Mouse (Mus musculus) embryonic facial prominence, embryonic 14.5 days (tissue): ENCODE measurements around the gene Fhad1. TPM values are rescaled to one million over a fixed set of nuclear protein-coding genes. Genes with fewer than 3 reads are reported as not detected.

Experiments used
- ATAC-seq: fragments of 200-750 bp; cut with Nextera tagmentation; 2 replicates; pipeline ENCODE4 v1.8.0; 2017; ENCODE audit warnings: low read depth, moderate number of reproducible peaks, moderate TSS enrichment
- DNase-seq: peaks from one replicate; pipeline ENCODE4 v3.0.0-alpha.2; 2015; ENCODE audit warnings: low spot score
- H3K27ac ChIP-seq: fragments of 300-500 bp; sonication (generic); replicated peaks from 2 replicates; pipeline ENCODE4 v1.5.1; 2014; ENCODE audit warnings: low read depth, mild to moderate bottlenecking, low read length, moderate library complexity
- H3K27me3 ChIP-seq: fragments of 300-500 bp; sonication (generic); replicated peaks from 2 replicates; pipeline ENCODE4 v1.6.1; 2014; ENCODE audit warnings: low read length; ENCODE audit not compliant: control insufficient read depth, insufficient read depth
- H3K36me3 ChIP-seq: fragments of 300-500 bp; sonication (generic); 2 replicates; pipeline ENCODE4 v1.6.1; 2014; ENCODE audit warnings: low read length, mixed read lengths; ENCODE audit not compliant: control insufficient read depth, insufficient read depth
- H3K4me1 ChIP-seq: fragments of 300-500 bp; sonication (generic); 2 replicates; pipeline ENCODE4 v1.6.1; 2014; ENCODE audit warnings: antibody characterized with exemption, low read length; ENCODE audit not compliant: control insufficient read depth, insufficient read depth
- H3K4me2 ChIP-seq: fragments of 300-500 bp; sonication (generic); 2 replicates; pipeline ENCODE4 v1.6.1; 2014; ENCODE audit warnings: low read depth, mild to moderate bottlenecking, low read length, moderate library complexity, mixed read lengths
- H3K4me3 ChIP-seq: fragments of 300-500 bp; sonication (generic); 2 replicates; pipeline ENCODE4 v1.5.1; 2014; ENCODE audit warnings: low read depth, mild to moderate bottlenecking, low read length
- H3K9ac ChIP-seq: fragments of 300-500 bp; sonication (generic); 2 replicates; pipeline ENCODE4 v1.6.1; 2014; ENCODE audit warnings: low read depth, mild to moderate bottlenecking, low read length, moderate library complexity, mixed read lengths
- H3K9me3 ChIP-seq: fragments of 300-500 bp; sonication (generic); 2 replicates; pipeline ENCODE4 v1.6.1; 2016; ENCODE audit warnings: low read length; ENCODE audit not compliant: control insufficient read depth
- WGBS: fragments of 180-500 bp; shearing (Covaris S2); extraction: QIAGEN DNeasy Blood & Tissue Kit; methylation state at CpG from one replicate; pipeline ENCODE4 v1.1.7; 2014; 5-methylcytosine and 5-hydroxymethylcytosine counted together
- polyA plus RNA-seq: library from polyadenylated mRNA; unstranded; fragments of >200 nt; fragmentation: Nextera tagmentation; extraction: Ambion mirVana; gene quantifications from 2 replicates; pipeline ENCODE4 v1.2.1, GENCODE M21; 2014

Fhad1 gene
- polyA plus RNA-seq, 1 experiment from 2014 or later: 6.8 TPM

DNA sequence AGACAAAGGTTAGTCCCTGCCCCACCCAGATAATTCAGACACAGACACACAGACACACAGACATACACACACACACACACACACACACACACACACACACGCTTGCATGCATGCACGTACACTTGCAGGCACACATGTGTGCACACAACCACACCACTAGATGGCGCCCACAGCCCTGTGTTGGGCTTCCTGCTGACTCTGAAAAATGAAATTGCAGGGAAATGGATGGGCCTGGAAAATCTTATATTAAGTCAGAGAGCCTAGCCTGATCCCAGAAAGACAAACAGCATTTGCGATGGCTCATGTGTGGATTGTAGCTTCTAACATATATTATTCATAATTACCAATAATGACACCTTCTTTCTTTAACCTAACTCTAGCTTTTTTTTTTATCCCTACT is 38.7 kb downstream of the Fhad1 start:
- Histone ChIP-seq H3K36me3 (no peaks in the 10 kb centered on the region), H3K27ac (no peak overlapping the region), H3K9ac (no peak overlapping the region), H3K9me3 (0 out of 2 replicates have a peak, but pooled peaks cover 5% of the 10 kb centered on the region), H3K27me3 (no peaks in the 10 kb centered on the region), H3K4me2 (no peak overlapping the region), H3K4me3 (no peak overlapping the region), H3K4me1 (no peaks in the 10 kb centered on the region)
- DNase-seq (peak; percentile 71), ATAC-seq (0 out of 2 replicates have a peak, but pooled peaks have one; percentile 18)
- WGBS: 31% methylated on average over 4 of the region's 4 CpGs

DNA sequence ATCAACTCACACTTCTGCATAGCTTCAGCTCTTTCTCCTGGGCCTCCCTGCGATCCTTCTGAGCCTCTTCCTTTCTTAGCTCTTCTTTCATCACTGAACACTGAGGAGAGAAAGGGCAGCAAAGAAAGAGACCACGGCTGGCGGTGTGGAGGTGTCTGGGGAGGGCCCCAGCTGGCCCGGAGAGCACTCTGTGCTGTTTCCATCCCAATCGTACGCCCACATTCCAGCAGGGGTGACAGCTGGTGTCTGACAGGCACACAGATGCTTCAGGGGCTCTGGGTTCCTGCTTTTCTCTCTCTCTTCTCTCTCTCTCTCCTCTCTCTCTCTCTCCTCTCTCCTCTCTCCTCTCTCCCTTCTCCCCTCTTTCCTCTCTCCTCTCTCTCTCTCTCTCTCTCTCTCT is 50.3 kb downstream of the Fhad1 start:
- ATAC-seq: peak; percentile 89
- H3K27me3 ChIP-seq: no peaks in the 10 kb centered on the region
- no peak overlapping the region for H3K27ac ChIP-seq
- no peaks in the 10 kb centered on the region for H3K36me3 ChIP-seq
- H3K9me3 ChIP-seq: peaks cover 9% of the 10 kb centered on the region; the same call in 1 of the 2 replicates
- no peak overlapping the region for H3K4me3 ChIP-seq
- H3K4me2 ChIP-seq: no peak overlapping the region
- peak; percentile 79 for DNase-seq
- WGBS: 15% methylated on average over 6 of the region's 6 CpGs
- H3K4me1 ChIP-seq: no peaks in the 10 kb centered on the region
- H3K9ac ChIP-seq: no peak overlapping the region

DNA sequence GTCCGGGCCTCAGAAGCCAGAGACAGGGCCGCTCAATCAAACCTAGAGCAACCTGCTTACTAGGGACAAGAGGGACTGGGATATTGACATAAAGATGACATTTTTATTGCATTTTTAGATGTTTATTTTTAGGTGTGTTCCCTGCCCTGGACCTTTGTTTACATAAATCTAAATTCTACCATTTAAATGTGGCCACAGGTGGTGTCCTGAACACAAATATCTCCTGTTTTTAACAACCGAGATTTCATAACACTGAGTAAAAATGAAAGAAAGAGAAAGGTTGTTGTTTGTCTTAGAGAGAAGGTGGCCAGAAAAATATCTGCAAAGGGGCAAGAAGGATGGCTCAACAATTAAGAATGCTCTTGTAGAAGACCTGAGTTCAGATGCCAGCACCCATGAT is 51.0 kb downstream of the Fhad1 start:
- no peaks in the 10 kb centered on the region for H3K4me1 ChIP-seq
- no peak for ATAC-seq
- H3K36me3 ChIP-seq: no peaks in the 10 kb centered on the region
- H3K9me3 ChIP-seq: peaks cover 9% of the 10 kb centered on the region; the same call in 1 of the 2 replicates
- H3K4me3 ChIP-seq: no peak overlapping the region
- no peak overlapping the region for H3K4me2 ChIP-seq
- no peaks in the 10 kb centered on the region for H3K27me3 ChIP-seq
- no peak overlapping the region for H3K27ac ChIP-seq
- no peak overlapping the region for H3K9ac ChIP-seq
- no peak for DNase-seq
- 71% methylated on average over 3 of the region's 3 CpGs for WGBS

DNA sequence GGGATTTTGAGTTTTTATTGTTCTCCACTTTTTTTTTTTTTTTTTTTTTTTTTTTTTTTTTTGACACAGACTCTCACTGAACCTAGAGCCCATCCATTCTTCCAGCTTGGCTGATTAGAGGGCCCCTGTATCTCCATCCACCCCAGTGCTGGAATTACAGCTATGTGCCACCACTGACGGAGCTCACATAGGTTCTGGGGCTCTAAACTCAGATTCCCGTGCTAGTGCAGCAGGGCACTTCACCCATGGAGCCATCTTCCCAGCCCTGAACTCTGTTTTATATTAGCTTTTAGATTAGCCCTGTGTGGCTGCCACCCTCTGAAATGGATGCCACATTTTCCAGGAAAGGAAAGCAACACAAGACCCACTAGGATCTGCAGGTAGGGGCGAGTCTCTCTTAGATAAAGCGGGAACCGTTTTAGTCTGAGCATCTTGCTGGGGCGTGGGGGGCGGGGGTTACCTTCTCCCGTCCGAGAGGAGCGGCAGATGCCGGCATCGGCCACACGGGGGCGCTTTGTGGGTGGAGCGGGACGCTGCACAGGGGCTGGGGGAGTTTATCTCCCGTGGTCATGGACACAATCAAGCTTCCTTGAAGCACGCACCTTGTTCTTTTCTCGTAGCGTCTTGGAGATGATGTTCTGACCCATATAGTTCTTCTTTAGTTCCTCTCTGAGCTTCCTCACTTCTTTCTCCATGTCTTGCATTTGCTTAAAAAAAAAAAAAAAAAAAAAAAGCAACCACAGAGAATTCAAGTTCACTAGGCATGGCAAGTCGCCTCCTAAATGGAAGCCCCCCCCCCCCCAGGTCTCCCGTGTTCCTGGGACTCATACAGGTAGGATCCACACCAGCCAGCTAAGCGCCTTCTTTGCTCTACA is 51.8 kb downstream of the Fhad1 start:
- Histone ChIP-seq H3K4me1 (no peaks in the 10 kb centered on the region), H3K27me3 (no peaks in the 10 kb centered on the region), H3K4me2 (0 out of 2 replicates have a peak overlapping the region, but pooled peaks have one; percentile 13), H3K9ac (no peak overlapping the region), H3K9me3 (peaks cover 9% of the 10 kb centered on the region; the same call in 1 of the 2 replicates), H3K36me3 (no peaks in the 10 kb centered on the region), H3K4me3 (no peak overlapping the region), H3K27ac (no peak overlapping the region)
- ATAC-seq (peak; percentile 31; the same call in 1 of the 2 replicates), DNase-seq (peak; percentile 24)
- WGBS: 11% methylated on average over 22 of the region's 23 CpGs

DNA sequence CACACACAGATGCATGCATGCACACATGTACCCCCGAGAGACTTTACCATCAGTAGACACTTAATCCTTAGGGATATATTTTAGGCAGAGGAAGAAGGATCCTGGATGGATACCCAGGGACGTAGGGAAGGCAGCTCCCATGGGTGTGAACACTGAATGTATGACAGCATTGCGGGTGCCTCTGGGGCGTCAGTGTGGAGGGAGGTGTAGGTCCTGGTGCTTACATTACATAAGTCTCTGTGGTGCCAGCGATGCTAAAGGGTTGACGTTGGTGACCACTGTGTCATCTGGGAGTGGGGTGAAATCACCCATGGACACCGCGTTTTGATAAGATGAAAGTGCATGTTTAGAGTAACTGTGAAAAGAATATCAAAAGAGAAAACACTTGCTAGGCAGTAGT is 54.8 kb downstream of the Fhad1 start:
- 84% methylated on average over 8 of the region's 8 CpGs for WGBS
- Histone ChIP-seq H3K4me1 (no peaks in the 10 kb centered on the region), H3K36me3 (no peaks in the 10 kb centered on the region), H3K9me3 (peaks cover 9% of the 10 kb centered on the region; the same call in 1 of the 2 replicates), H3K27ac (no peak overlapping the region), H3K4me3 (no peak overlapping the region), H3K27me3 (no peaks in the 10 kb centered on the region), H3K4me2 (no peak overlapping the region), H3K9ac (no peak overlapping the region)
- DNase-seq (no peak), ATAC-seq (no peak)

DNA sequence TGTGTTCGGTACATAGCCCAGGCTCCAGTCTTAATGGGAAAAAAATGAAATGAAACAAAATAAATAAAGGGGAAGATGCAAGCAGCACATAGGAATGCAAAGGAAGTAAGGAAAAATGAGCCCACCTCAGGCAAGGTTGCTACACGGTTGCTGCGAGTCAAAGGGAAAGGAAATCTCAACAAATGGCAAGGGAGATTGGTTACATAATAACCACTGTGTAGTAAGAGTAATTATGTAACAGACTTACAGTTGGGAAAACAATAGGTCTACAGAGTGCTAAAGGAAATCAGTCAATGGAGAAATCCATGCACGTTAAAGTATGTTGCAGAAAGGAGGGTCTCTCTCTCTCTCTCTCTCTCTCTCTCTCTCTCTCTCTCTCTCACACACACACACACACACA is 55.3 kb downstream of the Fhad1 start:
- no peak overlapping the region for H3K9ac ChIP-seq
- H3K9me3 ChIP-seq: peaks cover 9% of the 10 kb centered on the region; the same call in 1 of the 2 replicates
- DNase-seq (no peak), ATAC-seq (no peak)
- WGBS: 51% methylated on average over 4 of the region's 4 CpGs
- no peak overlapping the region for H3K27ac ChIP-seq
- no peak overlapping the region for H3K4me3 ChIP-seq
- H3K27me3 ChIP-seq: no peaks in the 10 kb centered on the region
- no peaks in the 10 kb centered on the region for H3K36me3 ChIP-seq
- H3K4me2 ChIP-seq: no peak overlapping the region
- H3K4me1 ChIP-seq: 0 out of 2 replicates have a peak, but pooled peaks cover 2% of the 10 kb centered on the region

DNA sequence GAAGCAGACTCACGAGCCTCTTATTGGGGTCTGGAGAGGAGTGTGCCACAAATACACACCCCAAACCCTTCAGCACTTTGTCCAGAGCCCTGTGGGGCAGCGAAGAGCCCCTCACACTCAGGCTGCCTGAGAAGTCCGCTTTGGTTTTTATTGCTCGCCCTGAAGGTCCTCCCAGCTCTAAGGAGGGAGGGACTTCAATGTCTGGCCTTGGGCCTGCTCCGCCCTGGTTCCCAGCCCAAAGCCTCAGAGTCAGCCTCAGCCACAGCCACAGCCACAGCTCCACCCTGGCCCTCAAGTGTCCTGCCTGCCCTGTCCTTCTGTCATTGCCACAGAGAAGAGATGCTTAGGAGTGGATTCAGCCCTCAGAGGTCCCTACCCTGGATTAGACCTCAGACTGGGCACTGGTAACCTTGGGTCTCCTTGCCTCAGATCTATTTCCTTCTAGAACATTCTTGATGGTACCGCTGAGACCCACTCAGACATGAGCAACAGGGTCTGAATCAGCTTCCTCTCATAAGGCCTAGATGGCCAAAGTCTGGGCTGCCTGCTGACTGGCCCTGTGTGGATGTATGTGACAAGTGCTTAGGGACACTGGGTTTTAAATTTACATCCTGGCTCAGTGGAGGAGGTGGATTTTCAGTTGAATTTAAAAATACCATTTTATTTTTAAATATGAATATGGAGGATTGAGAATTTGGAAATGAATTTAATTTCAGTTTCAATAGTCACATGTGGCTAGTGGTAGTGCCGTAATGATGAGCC is 56.1 kb downstream of the Fhad1 start:
- peak; percentile 20; the same call in 1 of the 2 replicates for ATAC-seq
- no peak overlapping the region for H3K4me2 ChIP-seq

DNA sequence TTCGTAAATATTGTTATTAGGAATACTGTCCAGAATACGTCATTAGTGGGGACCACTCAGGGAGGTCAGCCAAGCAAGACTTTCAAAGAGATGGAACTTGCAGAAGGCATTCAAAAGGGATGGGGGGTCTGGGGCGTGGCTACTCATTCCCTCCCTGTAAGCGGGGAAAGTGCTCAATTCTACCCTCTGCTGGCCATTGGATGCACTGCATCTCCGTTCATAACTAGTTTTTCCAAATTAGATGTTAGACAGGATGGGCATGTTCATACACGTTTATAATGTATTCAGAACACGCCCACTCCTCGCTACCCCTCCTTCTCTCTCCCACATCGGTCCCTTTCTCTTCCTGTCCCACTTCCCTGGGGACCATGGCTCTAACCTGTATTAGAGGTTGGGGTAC is 56.7 kb downstream of the Fhad1 start:
- peak; percentile 84 for DNase-seq
- Histone ChIP-seq H3K27ac (no peak overlapping the region), H3K9ac (no peak overlapping the region), H3K4me1 (0 out of 2 replicates have a peak, but pooled peaks cover 5% of the 10 kb centered on the region), H3K27me3 (no peaks in the 10 kb centered on the region), H3K4me3 (no peak overlapping the region), H3K36me3 (no peaks in the 10 kb centered on the region), H3K4me2 (0 out of 2 replicates have a peak overlapping the region, but pooled peaks have one; percentile 5), H3K9me3 (peaks cover 9% of the 10 kb centered on the region; the same call in 1 of the 2 replicates)
- peak; percentile 61 for ATAC-seq
- WGBS: 8% methylated on average over 9 of the region's 9 CpGs

More for the DNA sequence above, 56.1 kb downstream of the Fhad1 start:
- WGBS: 46% methylated on average over 6 of the region's 7 CpGs
- H3K4me3 ChIP-seq: no peak overlapping the region
- H3K9ac ChIP-seq: no peak overlapping the region
- peaks cover 9% of the 10 kb centered on the region; the same call in 1 of the 2 replicates for H3K9me3 ChIP-seq
- H3K27me3 ChIP-seq: no peaks in the 10 kb centered on the region
- H3K4me1 ChIP-seq: 0 out of 2 replicates have a peak, but pooled peaks cover 5% of the 10 kb centered on the region
- H3K27ac ChIP-seq: no peak overlapping the region
- DNase-seq: no peak
- no peaks in the 10 kb centered on the region for H3K36me3 ChIP-seq
